Mouse (Mus musculus): ENCODE measurements around the gene Gm49395.

DNA sequence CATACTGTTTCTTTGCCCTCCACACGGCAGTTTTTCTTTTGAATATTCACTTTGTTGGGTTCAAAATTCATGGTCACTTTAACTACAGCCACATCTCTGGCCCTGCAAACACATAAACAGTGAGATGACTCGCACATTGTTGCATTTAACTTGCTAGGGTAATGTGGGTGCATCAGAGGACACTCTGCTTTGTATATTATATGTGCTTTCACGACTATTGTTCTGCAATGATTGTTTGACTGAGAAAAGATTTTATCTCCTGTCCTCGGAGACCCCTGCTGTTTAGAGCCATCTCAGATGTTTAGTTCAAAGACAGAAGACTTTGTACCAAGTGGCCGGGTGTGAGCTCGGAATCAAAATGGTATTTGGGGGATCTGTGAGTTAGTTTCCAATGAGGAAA is 114.1 kb downstream of the Gm49395 start:
- no peak for TF ChIP-seq ZNF384 (IDR thresholded peaks at IDR 0.05; ENCODE audit: low read depth, low read length)
- TF ChIP-seq SMC3 (IDR thresholded peaks at IDR 0.05; ENCODE audit: low read depth, low read length), result no peak
